Mouse (Mus musculus) forebrain, embryonic 10.5 days (tissue): Measurements from ENCODE around the gene Atp2b1. TPM values are rescaled to one million over a fixed set of nuclear protein-coding genes. Genes with fewer than 3 reads are reported as not detected.

Source experiments
- DNase-seq: peaks from one replicate; pipeline ENCODE4 v3.0.0-alpha.2; 2017; ENCODE audit warnings: low spot score; ENCODE audit errors: extremely low spot score
- H3K27ac ChIP-seq: fragments of 300-500 bp; sonication (generic); 2 replicates; pipeline ENCODE4 v1.5.1; 2016; ENCODE audit warnings: mild to moderate bottlenecking
- H3K27me3 ChIP-seq: fragments of 300-500 bp; sonication (generic); 2 replicates; pipeline ENCODE4 v1.6.1; 2016; ENCODE audit warnings: mild to moderate bottlenecking; ENCODE audit not compliant: poor library complexity, severe bottlenecking
- H3K36me3 ChIP-seq: fragments of 300-500 bp; sonication (generic); replicated peaks from 2 replicates; pipeline ENCODE4 v1.6.1; 2016; ENCODE audit warnings: mild to moderate bottlenecking, moderate library complexity
- H3K4me1 ChIP-seq: fragments of 300-500 bp; sonication (generic); 2 replicates; pipeline ENCODE4 v1.6.1; 2016
- H3K4me3 ChIP-seq: fragments of 300-500 bp; sonication (generic); 2 replicates; pipeline ENCODE4 v1.5.1; 2016; ENCODE audit warnings: mild to moderate bottlenecking, moderate library complexity
- H3K9me3 ChIP-seq: fragments of 300-500 bp; sonication (generic); 2 replicates; pipeline ENCODE4 v1.6.1; 2016; ENCODE audit warnings: mild to moderate bottlenecking, moderate library complexity
- WGBS: fragments of 180-500 bp; shearing (Covaris S2); methylation state at CpG from one replicate; pipeline ENCODE4 v1.1.7; 2016; 5-methylcytosine and 5-hydroxymethylcytosine counted together
- polyA plus RNA-seq: library from polyadenylated mRNA; unstranded; fragments of >200 nt; fragmentation: Nextera tagmentation; extraction: Ambion mirVana; gene quantifications from 2 replicates; pipeline ENCODE4 v1.2.1, GENCODE M21; 2016

The Atp2b1 gene
- polyA plus RNA-seq, 1 experiment from 2014 or later = 89.8 TPM

DNA sequence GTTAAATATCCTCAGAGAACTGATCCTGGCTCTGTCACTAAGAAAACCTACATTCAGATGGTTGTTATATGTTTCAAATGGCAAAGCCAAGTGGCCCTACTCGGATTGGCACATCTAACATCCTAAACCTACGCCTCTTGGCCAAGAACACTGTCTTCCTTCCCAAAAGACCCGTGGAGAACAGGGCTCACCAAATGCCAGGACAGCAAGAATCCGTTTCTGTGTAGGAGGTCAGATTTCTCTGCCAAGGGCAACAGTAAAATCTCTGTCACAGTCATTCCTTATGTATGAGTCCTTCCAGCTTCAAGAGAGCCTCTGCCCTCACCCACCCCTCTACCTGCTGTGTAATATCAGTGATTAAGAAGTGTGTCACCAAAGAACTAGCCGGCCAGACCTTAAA lies 148.3 kb downstream of the Atp2b1 start:
- DNase-seq = no peak

More for the DNA sequence above, 148.3 kb downstream of the Atp2b1 start:
- Histone ChIP-seq H3K4me3 (no peak overlapping the region), H3K36me3 (no peaks in the 10 kb centered on the region), H3K27me3 (no peaks in the 10 kb centered on the region), H3K9me3 (no peaks in the 10 kb centered on the region), H3K4me1 (no peaks in the 10 kb centered on the region), H3K27ac (no peak overlapping the region)
- 92% methylated on average over 5 of the region's 5 CpGs for WGBS

Other genes starting within 250 kb of the Atp2b1 start
- gene Poc1b, start 192.6 kb downstream of the Atp2b1 start, polyA plus RNA-seq = 35.0 and 36.0 TPM in 2 replicates
- 5.0 and 5.3 TPM in 2 replicates for gene Galnt4, start 193.8 kb downstream of the Atp2b1 start, polyA plus RNA-seq
- 0.14 TPM in 1 of 2 replicates, not detected in the other for gene Phxr2, start 211.9 kb downstream of the Atp2b1 start, polyA plus RNA-seq